Mouse (Mus musculus) lung, postnatal 0 days (tissue): ENCODE data around the gene Pard6a.

Experiments used
- CTCF ChIP-seq: IDR thresholded peaks from 2 replicates; pipeline ENCODE4 v1.5.1; 2016; ENCODE audit warnings: antibody characterized with exemption, mild to moderate bottlenecking
- EP300 ChIP-seq: IDR thresholded peaks from 2 replicates; pipeline ENCODE4 v1.6.1; 2016; ENCODE audit warnings: antibody characterized with exemption, mild to moderate bottlenecking, control low read depth

- TF ChIP-seq CTCF: no peak
- TF ChIP-seq EP300: no peak
Measured at GRCm38 (mm10) chr8:105698734-105699133, 2.2 kb upstream of the Pard6a start.
